Mouse (Mus musculus) heart, adult 18-20 months (tissue): ENCODE measurements around the gene Card10. TPM values are rescaled to one million over a fixed set of nuclear protein-coding genes. Genes with fewer than 3 reads are reported as not detected.

Source experiments
- DNase-seq, 2 experiments: peaks; one replicate each; pipeline ENCODE4 v3.0.0; 2021 to 2022; ENCODE audit warnings: mixed read lengths in 1 of 2
- total RNA-seq, 2 experiments: library from RNA; stranded (reverse); gene quantifications; 2 replicates each; pipeline ENCODE4 v1.2.3; 2021

The Card10 gene
- total RNA-seq, 2 experiments from 2014 or later, result 14.1 to 14.5 TPM

GRCm38 (mm10) chr15:78801971-78802741, 686 bp downstream of the Card10 start:
- DNase-seq, result peak; percentile 57 to 67

GRCm38 (mm10) chr15:78801571-78801970, 1.3 kb downstream of the Card10 start:
- DNase-seq, result no peak

- peak; percentile 34 to 47 for DNase-seq
Observed at GRCm38 (mm10) chr15:78799029-78799428, 3.8 kb downstream of the Card10 start.

GRCm38 (mm10) chr15:78797060-78797329, 5.8 kb downstream of the Card10 start:
- DNase-seq, result no peak

- peak; percentile 71 to 81 for DNase-seq
Observed at GRCm38 (mm10) chr15:78796196-78797059, 6.4 kb downstream of the Card10 start.

- no peak for DNase-seq
Observed at GRCm38 (mm10) chr15:78790990-78791389, 11.9 kb downstream of the Card10 start.

GRCm38 (mm10) chr15:78790451-78790850, 12.4 kb downstream of the Card10 start:
- peak; percentile 69 to 84 for DNase-seq

- no peak for DNase-seq
Observed at GRCm38 (mm10) chr15:78789721-78790323, 13.0 kb downstream of the Card10 start.

GRCm38 (mm10) chr15:78788042-78788441, 14.8 kb downstream of the Card10 start:
- peak in 1 of 2 experiments; percentile 75 for DNase-seq

- peak; percentile 65 to 84 for DNase-seq
Observed at GRCm38 (mm10) chr15:78787287-78787856, 15.5 kb downstream of the Card10 start.

GRCm38 (mm10) chr15:78786411-78786818, 16.4 kb downstream of the Card10 start:
- DNase-seq, result peak in 1 of 2 experiments; percentile 89

- peak in 1 of 2 experiments; percentile 95 for DNase-seq
Observed at GRCm38 (mm10) chr15:78785961-78786360, 16.9 kb downstream of the Card10 start.

- peak in 1 of 2 experiments; percentile 12 for DNase-seq
Observed at GRCm38 (mm10) chr15:78785258-78785657, 17.6 kb downstream of the Card10 start.

GRCm38 (mm10) chr15:78784520-78784919, 18.3 kb downstream of the Card10 start:
- peak in 1 of 2 experiments; percentile 10 for DNase-seq

- DNase-seq, result peak in 1 of 2 experiments; percentile 4
Observed at GRCm38 (mm10) chr15:78782348-78783103, 20.3 kb downstream of the Card10 start.

GRCm38 (mm10) chr15:78780908-78781307, 21.9 kb downstream of the Card10 start:
- peak in 1 of 2 experiments; percentile 56 for DNase-seq

- DNase-seq, result no peak
Observed at GRCm38 (mm10) chr15:78780359-78780758, 22.5 kb downstream of the Card10 start.

- no peak for DNase-seq
Observed at GRCm38 (mm10) chr15:78779690-78780089, 23.2 kb downstream of the Card10 start.

GRCm38 (mm10) chr15:78779253-78779652, 23.6 kb downstream of the Card10 start:
- DNase-seq, result peak in 1 of 2 experiments; percentile 29

GRCm38 (mm10) chr15:78778077-78778870, 24.6 kb downstream of the Card10 start:
- peak; percentile 94 to 96 for DNase-seq

GRCm38 (mm10) chr15:78773290-78773729, 29.5 kb downstream of the Card10 start, which contains the start of gene Mfng:
Gene Mfng, minus strand, starts transcription at chr15:78773475.
- DNase-seq, result peak; percentile 74 to 90
